Mouse (Mus musculus) heart, adult 2 months (tissue): ENCODE measurements around the gene Mcrs1. TPM values are rescaled to one million over a fixed set of nuclear protein-coding genes. Genes with fewer than 3 reads are reported as not detected.

Experiments
- DNase-seq, 2 experiments: peaks; one replicate each; pipeline ENCODE4 v3.0.0; 2021
- H3K27ac ChIP-seq: fragments of 200-600 bp; 2 replicates; pipeline ENCODE4 v1.8.1; 2022
- H3K27me3 ChIP-seq: fragments of 200-500 bp; 2 replicates; pipeline ENCODE4 v1.6.1; 2012; ENCODE audit warnings: mild to moderate bottlenecking, low read length, inconsistent platforms, mixed read lengths; ENCODE audit not compliant: control insufficient read depth, insufficient read depth
- H3K36me3 ChIP-seq: fragments of 200-500 bp; 2 replicates; pipeline ENCODE4 v1.6.1; 2012; ENCODE audit warnings: low read length, inconsistent platforms; ENCODE audit not compliant: control insufficient read depth, insufficient read depth
- H3K4me1 ChIP-seq: fragments of 200-500 bp; 2 replicates; pipeline ENCODE4 v1.6.1; 2011; ENCODE audit warnings: low read length; ENCODE audit not compliant: control insufficient read depth, insufficient read depth
- H3K4me3 ChIP-seq: fragments of 200-600 bp; 2 replicates; pipeline ENCODE4 v1.8.1; 2022
- H3K79me2 ChIP-seq: fragments of 200-500 bp; replicated peaks from 2 replicates; pipeline ENCODE4 v1.6.1; 2012; ENCODE audit warnings: mild to moderate bottlenecking, inconsistent platforms, low read length, moderate library complexity, mixed read lengths; ENCODE audit not compliant: control insufficient read depth, insufficient read depth
- H3K9ac ChIP-seq: fragments of 200-500 bp; 2 replicates; pipeline ENCODE4 v1.6.1; 2012; ENCODE audit warnings: low read depth, mild to moderate bottlenecking, control low read depth, inconsistent platforms, low read length, mixed read lengths
- CTCF ChIP-seq: fragments of 200-600 bp; IDR thresholded peaks from 2 replicates; pipeline ENCODE4 v1.8.1; 2022; ENCODE audit warnings: antibody characterized with exemption, mild to moderate bottlenecking, moderate library complexity
- EP300 ChIP-seq: fragments of 200-500 bp; IDR thresholded peaks from 2 replicates; pipeline ENCODE4 v1.6.1; 2011; ENCODE audit warnings: low read depth, low read length, control low read depth; ENCODE audit not compliant: insufficient read depth
- POLR2A ChIP-seq: fragments of 200-500 bp; IDR thresholded peaks from 2 replicates; pipeline ENCODE4 v1.6.1; 2011; ENCODE audit warnings: mild to moderate bottlenecking, low read depth, low read length, control low read depth; ENCODE audit not compliant: insufficient read depth
- WGBS: fragments of 180-500 bp; shearing (Covaris S2); methylation state at CpG from one replicate; pipeline ENCODE4 v1.1.7; 2018; 5-methylcytosine and 5-hydroxymethylcytosine counted together
- intact Hi-C: fragments of 180-260 bp; cut with DNase I; formaldehyde crosslinking; loops from one replicate; pipeline ENCODE4 v1.15.1; 2025
- polyA plus RNA-seq: library from polyadenylated mRNA; depleted of rRNA; stranded (reverse); fragments of >200 nt; gene quantifications from 2 replicates; pipeline ENCODE4 v1.2.3, GENCODE M21; 2012
- total RNA-seq, 2 experiments: library from RNA; stranded (reverse); gene quantifications; 2 replicates each; pipeline ENCODE4 v1.2.3; 2021

Gene Mcrs1
- total and polyA plus RNA-seq, 3 experiments, result 44.2 to 62.1 (median 52.3) TPM

DNA sequence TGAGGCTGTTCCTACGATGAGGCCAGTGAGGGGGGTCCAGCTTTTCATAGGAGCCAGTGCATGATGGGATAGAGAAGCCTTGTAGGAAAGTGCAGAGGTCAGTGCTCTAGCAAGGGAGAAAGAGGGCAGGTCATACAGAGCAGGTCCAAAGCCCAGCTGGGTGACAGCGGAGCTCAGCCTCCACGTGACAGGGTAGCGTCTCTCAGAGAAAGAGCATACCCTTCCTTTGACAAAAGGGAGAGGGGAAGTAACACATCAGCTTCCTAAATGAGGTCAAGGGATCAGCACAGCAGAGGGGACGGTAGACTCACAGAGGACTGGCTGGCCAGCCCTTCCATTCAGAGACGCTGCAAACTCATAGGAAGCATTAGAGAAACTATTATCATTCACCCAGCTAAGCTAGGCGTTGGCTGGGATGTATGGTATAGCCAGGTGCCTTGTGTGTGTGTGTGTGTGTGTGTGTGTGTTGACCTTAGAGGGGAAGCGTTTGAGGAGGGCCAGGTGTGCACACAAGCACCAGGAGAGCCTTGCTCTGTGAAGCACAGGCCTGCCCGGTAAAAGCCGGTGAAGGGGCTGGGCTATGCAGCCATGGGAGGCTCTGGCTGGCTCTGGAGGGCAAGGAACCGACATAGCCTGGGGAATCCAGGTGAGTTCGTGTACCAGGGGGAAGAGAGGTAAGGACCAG lies 17.3 kb downstream of the Mcrs1 start:
- H3K4me1 ChIP-seq, result no peaks in the 10 kb centered on the region
- H3K27ac ChIP-seq, result no peak overlapping the region
- H3K9ac ChIP-seq, result no peak overlapping the region
- no peak for DNase-seq
- H3K27me3 ChIP-seq, result no peaks in the 10 kb centered on the region; the same call in 1 of the 2 replicates
- intact Hi-C loops, result no loop called here
- WGBS, result 66% methylated on average over 12 of the region's 12 CpGs
- H3K79me2 ChIP-seq, result no peaks in the 10 kb centered on the region
- TF ChIP-seq POLR2A (no peak), CTCF (no peak), EP300 (no peak)
- no peaks in the 10 kb centered on the region for H3K36me3 ChIP-seq
- no peak overlapping the region for H3K4me3 ChIP-seq

DNA sequence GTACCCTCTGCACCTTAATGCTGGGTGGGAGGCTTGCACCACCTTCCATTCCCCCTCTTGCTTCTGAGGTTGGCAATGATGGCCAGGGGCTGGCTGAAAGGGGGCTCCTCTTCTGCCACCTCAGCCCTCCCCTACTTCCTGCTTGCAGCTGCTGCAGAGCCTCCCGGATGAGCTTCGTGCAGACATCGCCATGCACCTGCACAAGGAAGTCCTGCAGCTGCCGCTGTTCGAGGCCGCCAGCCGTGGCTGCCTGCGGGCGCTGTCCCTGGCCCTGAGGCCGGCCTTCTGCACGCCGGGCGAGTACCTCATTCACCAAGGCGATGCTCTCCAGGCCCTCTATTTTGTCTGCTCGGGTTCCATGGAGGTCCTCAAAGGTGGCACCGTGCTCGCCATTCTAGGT lies 18.0 kb downstream of the Mcrs1 start:
- Histone ChIP-seq H3K9ac (no peak overlapping the region), H3K36me3 (no peaks in the 10 kb centered on the region), H3K4me3 (no peak overlapping the region), H3K27ac (no peak overlapping the region), H3K4me1 (no peaks in the 10 kb centered on the region), H3K27me3 (no peaks in the 10 kb centered on the region; the same call in 1 of the 2 replicates), H3K79me2 (no peaks in the 10 kb centered on the region)
- no peak for DNase-seq
- intact Hi-C loops, result no loop called here
- TF ChIP-seq EP300, result no peak
- no peak for TF ChIP-seq POLR2A
- no peak for TF ChIP-seq CTCF
- WGBS, result 60% methylated on average over 17 of the region's 17 CpGs

DNA sequence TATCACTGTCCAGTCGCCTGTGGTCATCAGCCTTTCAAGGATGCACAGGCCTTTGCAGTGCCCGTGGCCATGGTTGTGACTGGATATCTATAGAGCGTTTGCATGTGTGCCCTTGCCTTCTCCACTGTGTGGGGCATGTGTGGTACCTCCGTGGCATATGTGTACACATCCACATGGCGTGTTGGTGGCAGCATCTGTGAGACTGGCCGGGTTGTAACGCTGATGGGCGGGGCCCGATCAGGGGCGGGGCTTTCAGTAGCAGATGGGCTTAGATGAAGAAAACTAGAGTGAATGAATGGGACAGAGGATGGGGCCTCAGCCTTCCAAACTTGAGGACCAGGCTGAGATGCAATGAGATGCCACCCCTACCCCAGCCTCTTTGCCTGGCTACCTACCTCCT lies 19.8 kb downstream of the Mcrs1 start:
- Histone ChIP-seq H3K27me3 (peaks cover 1% of the 10 kb centered on the region; the same call in 1 of the 2 replicates), H3K36me3 (no peaks in the 10 kb centered on the region), H3K9ac (no peak overlapping the region), H3K27ac (no peak overlapping the region), H3K4me3 (no peak overlapping the region), H3K4me1 (no peaks in the 10 kb centered on the region), H3K79me2 (no peaks in the 10 kb centered on the region)
- WGBS, result 63% methylated on average over 10 of the region's 10 CpGs
- DNase-seq, result no peak
- intact Hi-C loops, result no loop called here
- TF ChIP-seq POLR2A, result no peak
- no peak for TF ChIP-seq CTCF
- TF ChIP-seq EP300, result no peak

DNA sequence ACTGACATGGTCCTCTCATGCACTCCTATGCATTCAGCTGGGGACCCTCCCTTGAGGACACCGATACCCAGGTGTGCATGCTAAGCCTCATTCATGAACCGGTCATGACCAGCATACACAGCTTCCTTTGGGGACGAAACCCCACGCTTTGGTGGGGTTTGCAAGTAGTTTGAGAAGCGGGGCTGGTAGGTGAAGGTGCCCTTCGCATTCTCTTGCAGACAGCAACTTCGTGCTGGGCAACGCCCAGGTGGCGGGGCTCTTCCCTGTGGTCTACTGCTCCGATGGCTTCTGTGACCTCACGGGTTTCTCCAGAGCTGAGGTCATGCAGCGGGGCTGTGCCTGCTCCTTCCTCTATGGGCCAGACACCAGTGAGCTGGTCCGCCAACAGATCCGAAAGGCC lies 25.7 kb downstream of the Mcrs1 start:
- Histone ChIP-seq H3K27me3 (peaks cover 15% of the 10 kb centered on the region), H3K79me2 (no peaks in the 10 kb centered on the region), H3K9ac (no peak overlapping the region), H3K4me1 (no peaks in the 10 kb centered on the region), H3K4me3 (no peak overlapping the region), H3K36me3 (no peaks in the 10 kb centered on the region), H3K27ac (no peak overlapping the region)
- 50% methylated on average over 14 of the region's 14 CpGs for WGBS
- intact Hi-C loops, result no loop called here
- DNase-seq, result no peak
- no peak for TF ChIP-seq CTCF
- no peak for TF ChIP-seq EP300
- TF ChIP-seq POLR2A, result no peak

DNA sequence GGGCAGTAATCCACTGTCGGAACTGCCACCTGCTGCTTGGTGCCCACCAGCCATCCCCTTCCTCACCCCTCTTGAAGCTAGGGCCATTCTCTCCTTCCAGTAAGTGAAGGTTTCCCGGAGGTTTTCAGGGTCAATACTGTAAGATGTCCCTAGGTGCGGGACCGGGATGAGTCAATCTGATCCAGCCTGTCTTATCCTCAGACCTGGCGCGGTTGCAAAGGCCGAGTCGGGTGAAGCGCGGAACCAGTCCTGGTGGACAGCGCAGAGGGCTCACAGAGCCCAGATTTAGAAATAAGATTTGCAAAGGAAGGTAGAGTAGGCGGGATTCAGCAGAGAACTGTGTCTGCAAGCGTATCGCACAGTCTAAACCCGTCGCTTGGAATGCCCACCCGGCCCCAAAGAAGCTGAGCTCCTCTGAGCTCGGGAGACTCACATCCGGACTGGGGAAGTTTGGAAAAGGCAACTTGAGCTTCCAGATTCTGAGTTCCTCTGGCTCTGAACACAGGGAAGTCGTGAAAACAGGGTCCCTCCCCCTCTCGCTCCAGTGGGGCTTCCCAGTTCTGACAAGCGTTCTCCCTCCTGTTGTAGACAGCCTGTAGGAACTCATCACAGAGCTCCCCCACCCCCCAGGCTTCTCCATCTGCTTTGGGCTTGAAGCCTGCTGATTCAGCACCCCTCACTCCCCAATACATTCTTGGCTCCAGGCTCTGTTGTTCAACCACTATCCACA lies 26.5 kb downstream of the Mcrs1 start:
- no peaks in the 10 kb centered on the region for H3K4me1 ChIP-seq
- peaks cover 15% of the 10 kb centered on the region for H3K27me3 ChIP-seq
- intact Hi-C loops, result no loop called here
- no peaks in the 10 kb centered on the region for H3K79me2 ChIP-seq
- DNase-seq, result no peak
- no peak for TF ChIP-seq POLR2A
- no peak for TF ChIP-seq CTCF
- TF ChIP-seq EP300, result no peak
- 4% methylated on average over 22 of the region's 22 CpGs for WGBS
- peak overlapping the region; percentile 53; the same call in 1 of the 2 replicates for H3K4me3 ChIP-seq
- H3K36me3 ChIP-seq, result no peaks in the 10 kb centered on the region
- H3K9ac ChIP-seq, result no peak overlapping the region
- H3K27ac ChIP-seq, result no peak overlapping the region
